Mouse (Mus musculus): ENCODE data around the gene Neurog3.

Gene Neurog3

DNA sequence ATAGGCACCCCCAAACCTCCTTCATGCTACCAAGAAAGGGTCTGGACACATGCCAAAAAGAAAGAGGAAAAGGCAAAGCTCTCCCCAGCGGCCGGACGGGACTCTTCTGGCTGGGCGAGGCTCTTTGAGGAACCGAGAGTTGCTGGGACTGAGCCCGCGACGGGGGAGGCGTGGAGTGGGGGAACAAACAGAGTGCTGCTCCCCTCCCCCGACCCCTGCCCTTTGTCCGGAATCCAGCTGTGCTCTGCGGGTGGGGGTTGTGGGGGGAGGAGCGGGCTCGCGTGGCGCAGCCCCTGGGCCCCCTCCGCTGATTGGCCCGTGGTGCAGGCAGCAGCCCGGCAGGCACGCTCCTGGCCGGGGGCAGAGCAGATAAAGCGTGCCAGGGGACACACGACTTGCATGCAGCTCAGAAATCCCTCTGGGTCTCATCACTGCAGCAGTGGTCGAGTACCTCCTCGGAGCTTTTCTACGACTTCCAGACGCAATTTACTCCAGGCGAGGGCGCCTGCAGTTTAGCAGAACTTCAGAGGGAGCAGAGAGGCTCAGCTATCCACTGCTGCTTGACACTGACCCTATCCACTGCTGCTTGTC, at the start of gene Neurog3:
Neurog3 (plus strand) TSS at position 400 of the 591 bp plus-strand sequence.
- DNase-seq (ENCODE audit: extremely low read depth, low read depth, low spot score): no peak

DNA sequence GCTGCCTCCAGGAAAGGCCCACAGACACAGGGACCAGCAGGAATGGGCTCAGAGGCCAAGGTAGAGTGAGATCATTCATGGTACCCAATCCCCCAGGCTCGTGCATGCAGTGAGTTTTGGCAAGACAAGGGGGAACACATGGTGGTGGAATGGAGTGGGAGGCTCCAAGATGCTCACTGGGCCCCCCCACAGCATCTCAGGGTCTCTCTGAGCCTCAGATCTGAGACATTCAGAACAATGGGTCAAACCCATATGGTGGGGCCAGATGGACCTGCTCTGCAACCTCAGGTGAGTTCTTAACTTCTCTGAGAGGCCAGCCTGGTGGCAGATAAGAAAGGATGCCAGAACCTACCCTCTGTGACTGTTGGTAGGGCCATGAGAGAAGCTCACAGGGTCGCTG, 46.8 kb upstream of the Neurog3 start:
- no peak for DNase-seq (ENCODE audit: extremely low read depth, low read depth, low spot score)

GRCm38 (mm10) chr10:62086826-62087225, 46.1 kb upstream of the Neurog3 start:
- DNase-seq (ENCODE audit: extremely low read depth, low read depth, low spot score): no peak

DNA sequence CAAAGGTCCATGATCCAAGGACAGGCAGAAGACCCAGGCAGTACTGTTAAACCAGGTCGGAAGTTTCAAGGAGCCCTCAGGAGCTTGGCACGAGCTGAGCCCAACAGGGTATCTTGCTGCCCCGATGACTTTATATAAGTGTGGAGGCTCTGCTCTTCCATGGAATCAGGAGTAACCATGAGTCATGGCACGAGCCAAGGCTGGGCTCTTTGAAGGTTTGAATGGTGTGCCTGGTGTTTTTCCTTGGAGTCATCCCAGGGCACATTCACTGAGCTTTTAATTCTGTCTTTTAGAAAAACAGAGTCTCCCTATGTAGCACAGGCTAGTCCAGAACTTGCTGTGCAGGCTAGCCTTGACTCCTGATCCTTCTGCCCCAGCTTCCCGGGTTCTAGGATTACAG, 44.5 kb upstream of the Neurog3 start:
- DNase-seq (ENCODE audit: extremely low read depth, low read depth, low spot score): no peak

- no peak for DNase-seq (ENCODE audit: extremely low read depth, low read depth, low spot score)
Measured at GRCm38 (mm10) chr10:62089071-62089470, 43.8 kb upstream of the Neurog3 start.

DNA sequence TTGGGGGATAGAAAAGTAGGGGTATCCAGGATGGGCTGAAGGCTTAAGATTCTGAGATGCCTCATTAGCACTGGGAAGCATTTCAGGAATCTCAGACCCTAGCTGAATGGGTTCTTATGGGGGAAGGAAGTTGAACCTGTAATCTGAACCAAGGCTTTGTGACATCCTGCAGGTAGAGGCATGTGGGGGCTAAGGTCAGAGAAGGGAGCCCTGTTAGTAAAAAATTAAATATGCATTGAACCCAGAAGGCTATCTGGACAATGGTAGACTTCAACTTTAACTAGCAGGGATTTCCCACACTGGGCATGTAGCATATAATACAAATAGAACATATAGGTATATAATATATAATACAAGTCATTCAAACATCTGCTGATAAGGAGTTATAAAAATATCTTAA, 43.4 kb upstream of the Neurog3 start:
- DNase-seq (ENCODE audit: extremely low read depth, low read depth, low spot score): no peak

DNA sequence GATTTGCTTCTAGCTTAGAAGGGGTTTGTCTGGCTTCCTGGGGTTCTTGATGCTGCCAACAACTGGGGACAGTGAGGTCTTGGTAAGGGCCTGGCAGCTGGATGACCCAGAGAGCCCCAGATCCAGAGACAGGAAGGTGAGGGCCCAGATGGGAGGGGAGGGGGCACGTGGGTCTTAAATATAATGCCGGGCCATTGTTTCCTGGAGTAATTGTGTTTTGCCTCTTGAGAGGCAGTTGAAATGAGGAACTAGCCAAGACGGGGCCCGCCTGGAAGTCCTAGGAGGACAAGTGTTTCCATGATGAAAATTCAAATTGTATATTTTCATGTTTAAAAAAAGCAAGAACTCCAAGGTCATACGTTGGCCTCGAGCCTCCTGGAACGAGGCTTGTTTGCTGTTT, 39.0 kb upstream of the Neurog3 start:
- no peak for DNase-seq (ENCODE audit: extremely low read depth, low read depth, low spot score)

DNA sequence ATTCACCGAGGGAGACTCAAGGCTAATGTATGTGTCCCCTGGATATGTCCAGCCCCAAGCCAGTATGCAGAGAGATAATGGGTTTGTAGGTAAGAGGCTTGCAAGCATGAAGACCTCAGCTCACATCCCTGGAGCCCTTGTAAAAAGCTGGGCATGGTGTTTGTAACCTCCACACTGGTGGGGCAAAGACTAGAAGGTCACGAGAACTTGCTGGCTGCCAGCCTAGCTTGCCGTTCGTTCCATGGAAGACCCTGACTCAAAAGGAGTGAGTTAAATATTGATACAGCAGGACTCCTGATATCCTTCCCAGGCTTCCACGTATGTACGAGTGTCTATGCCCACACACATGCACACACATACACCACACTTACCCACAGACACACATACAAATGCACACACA, 38.5 kb upstream of the Neurog3 start:
- no peak for DNase-seq (ENCODE audit: extremely low read depth, low read depth, low spot score)

DNA sequence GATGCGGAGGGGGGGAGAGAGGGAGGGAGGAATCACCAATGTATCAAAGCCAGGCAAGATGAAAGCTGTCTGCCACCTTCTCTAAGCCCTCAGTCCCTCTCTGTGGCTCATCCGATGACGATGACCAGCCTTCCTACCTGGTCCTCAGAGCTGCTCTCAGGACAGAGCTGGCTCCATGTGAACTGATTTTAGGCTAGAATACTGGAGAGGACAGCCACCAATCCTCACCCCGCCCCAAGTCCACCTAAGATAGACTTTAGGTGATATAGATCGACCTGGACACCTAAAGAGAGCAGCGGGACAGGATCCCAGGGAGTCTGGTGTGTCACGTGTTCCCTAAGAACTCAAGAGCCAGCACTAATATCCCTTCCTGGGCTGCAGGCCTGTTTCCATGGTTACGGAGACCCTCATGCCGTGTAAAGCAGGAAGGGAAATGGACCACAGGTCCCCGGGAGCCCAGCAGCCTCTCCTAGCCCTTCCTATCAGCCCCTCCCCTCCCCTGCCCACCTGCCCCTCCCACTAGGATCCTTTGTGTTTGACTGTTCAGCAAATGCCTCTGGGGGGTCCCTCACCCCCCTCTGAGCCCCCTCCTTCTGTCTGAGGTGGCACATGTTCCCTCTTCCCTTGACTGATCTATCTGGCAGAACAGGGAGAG, 33.0 kb upstream of the Neurog3 start:
- no peak for DNase-seq (ENCODE audit: extremely low read depth, low read depth, low spot score)

GRCm38 (mm10) chr10:62101504-62102439, 31.1 kb upstream of the Neurog3 start:
- DNase-seq (ENCODE audit: extremely low read depth, low read depth, low spot score): no peak

DNA sequence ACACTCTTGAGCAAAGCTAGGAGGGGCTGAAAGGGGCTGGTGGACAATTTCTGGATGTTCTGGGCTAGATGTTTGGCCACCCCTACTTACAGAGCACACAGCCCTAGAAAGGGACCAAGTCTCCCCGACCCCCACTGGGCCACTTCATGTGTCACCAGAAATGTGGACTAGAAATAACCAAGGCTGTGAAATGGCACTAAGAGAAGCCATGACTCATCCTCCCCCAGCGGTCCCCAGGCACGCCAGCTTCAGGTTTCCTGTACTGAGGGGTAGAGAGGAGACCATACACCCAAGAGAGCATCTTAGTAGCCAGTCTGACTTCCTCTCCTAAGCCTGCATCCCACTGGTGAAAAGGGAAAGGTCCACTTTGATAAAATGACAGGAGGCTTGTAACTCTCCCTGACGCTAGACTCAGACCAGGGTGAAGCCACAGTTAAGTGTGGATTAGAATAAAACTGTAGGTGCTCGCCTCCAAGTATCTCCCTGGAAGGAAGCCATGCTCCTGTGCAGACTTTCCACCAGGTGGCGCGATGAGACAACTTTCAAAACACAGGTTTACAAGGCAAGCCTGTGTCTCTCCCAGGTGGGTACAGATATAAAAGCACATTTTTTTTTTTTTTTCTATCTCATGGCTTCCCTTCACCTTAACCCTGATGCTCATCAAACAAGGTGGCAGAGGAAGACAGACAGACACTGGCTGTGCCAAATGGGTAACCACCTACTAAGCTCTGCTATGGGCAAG, 27.9 kb upstream of the Neurog3 start:
- DNase-seq (ENCODE audit: extremely low read depth, low read depth, low spot score): no peak

DNA sequence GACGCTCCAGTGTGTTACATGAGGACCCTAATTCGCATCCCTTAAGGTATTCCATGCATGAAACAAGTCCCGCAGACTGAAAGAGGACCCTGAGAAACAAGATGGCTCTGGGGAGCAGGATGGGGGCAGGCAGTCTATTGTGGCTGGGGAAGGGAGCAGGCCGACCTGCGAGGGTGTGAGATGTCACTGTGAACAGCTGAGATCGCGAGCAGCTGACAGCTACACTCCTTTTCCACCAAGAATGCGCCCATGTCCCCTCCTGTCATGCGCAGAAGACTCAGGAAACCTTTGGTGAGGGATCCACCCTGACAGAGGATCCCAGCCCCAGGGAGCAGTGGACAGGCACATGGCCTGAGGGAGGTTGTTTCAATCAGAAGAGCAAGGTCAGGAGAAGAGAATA, 25.8 kb upstream of the Neurog3 start:
- DNase-seq (ENCODE audit: extremely low read depth, low read depth, low spot score): no peak

DNA sequence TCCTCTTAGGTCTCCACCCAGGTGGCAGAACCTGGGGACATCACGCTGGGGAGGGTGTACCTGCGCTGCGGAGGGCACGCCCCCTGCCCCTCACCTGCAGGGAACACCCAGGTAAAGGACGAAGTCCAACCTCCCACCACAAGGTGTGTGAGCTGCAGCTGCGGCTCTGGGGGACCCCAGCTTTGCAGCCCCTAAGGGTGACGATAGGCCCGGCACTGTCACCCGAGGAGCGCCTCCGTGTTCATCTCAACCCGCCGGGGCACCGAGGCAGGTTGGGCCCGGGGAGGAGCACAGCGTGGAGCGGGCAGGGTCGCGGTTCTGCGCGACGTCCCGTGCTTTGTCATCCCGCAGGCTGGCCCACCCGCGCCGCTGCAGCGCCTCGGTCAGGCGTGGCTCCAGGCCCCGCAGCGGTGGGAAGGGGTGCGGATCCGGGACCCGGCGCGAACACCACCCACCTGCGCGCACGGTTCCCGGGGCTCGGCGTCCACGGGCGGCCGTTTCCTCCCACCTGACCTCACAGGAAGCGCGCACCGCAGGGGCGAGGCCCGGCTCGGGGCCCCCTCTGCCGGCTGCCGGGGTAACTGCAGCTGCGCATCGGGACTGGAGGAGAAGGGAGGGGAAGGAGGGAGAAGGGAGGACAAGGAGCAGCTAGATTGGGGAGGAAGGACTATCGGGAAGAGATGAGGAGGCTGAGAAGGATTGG, 22.2 kb upstream of the Neurog3 start:
- DNase-seq (ENCODE audit: extremely low read depth, low read depth, low spot score): no peak

DNA sequence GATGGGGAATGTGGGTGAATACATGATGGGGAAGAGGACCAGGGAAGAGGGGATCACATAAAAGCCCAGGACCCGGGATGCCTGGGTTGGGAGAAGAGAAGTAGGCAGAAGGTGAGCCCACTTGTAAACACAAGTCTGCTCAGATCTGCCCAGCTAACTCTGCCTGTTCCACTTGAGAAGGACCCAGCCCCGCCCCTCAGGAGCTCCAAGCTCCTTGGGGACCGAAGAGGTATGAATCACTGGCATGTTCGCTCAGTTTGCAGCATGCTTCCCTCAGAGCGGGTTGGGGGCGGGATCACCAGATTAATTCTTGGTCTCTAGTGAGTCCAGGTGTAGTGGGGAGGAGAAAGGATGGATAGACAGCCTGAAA, 21.7 kb upstream of the Neurog3 start:
- DNase-seq (ENCODE audit: extremely low read depth, low read depth, low spot score): no peak

- DNase-seq (ENCODE audit: extremely low read depth, low read depth, low spot score): peak; percentile 73
Measured at GRCm38 (mm10) chr10:62113865-62114647, 18.8 kb upstream of the Neurog3 start.

- no peak for DNase-seq (ENCODE audit: extremely low read depth, low read depth, low spot score)
Measured at GRCm38 (mm10) chr10:62127137-62127536, 5.8 kb upstream of the Neurog3 start.

DNA sequence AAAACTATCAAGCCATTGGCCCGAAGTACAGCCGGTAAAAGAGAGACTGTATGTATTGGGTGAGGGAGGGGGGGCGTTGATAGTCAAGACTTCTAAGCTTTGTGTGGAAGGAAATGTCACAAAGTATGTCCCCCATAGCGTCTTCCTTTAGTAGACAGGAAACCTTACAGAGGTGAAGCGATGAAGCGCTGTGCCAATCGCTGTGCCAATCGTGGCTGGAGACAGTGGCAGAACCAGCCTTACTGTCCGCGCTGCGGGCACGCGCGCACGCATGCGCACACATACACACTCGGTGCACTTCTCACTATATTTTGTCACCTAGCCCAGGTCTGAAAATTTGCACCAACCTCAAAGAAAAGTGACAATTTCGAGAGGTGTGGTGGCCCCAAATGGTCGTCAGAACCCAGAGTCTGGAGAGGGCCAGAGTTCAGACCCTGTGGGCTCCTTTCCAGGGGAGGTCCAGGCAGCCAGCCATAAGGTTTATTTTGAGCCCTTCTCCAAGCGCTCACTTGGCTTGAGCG, 5.1 kb upstream of the Neurog3 start:
- no peak for DNase-seq (ENCODE audit: extremely low read depth, low read depth, low spot score)

GRCm38 (mm10) chr10:62128316-62128951, 4.5 kb upstream of the Neurog3 start:
- DNase-seq (ENCODE audit: extremely low read depth, low read depth, low spot score): no peak
